Mouse (Mus musculus): ENCODE data around the gene Duox1.

The Duox1 gene

DNA sequence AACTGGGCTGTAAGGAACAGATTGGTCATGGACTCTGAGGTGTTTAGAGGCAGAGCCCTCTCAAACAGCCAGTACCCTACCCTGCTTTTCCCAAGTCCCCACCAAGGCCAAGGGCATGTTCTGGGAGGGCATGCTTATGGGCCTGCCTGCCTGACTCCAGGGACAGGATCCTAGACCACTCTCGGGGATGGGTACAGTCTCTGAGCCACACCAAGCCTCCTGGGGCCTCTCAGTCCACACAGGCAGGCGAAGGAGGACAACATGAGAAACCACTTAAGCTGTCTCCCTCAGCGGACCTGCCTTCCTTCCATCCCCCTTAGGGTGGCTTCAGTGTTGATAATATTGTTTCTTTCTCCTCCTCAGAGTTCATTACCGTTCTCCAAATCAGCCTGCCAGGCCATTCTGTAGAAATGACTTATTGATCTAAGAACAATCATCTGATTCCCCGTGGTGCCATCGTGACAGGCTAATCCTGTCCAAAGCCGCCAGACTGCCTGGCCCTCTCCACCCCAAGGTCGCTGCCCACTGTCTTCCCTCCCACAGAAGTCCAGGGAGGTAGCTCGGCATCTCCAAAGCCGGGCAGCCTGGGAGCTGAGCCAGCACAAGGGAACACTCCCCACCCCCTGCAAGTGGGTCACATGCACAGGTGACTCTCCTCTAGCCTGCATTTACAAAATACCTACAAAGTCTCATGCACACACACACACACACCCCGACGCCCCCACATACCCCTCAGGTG is 38.9 kb downstream of the Duox1 start:
- DNase-seq (ENCODE audit: inconsistent age in 2 of 2, low spot score in 1 of 2): no peak

DNA sequence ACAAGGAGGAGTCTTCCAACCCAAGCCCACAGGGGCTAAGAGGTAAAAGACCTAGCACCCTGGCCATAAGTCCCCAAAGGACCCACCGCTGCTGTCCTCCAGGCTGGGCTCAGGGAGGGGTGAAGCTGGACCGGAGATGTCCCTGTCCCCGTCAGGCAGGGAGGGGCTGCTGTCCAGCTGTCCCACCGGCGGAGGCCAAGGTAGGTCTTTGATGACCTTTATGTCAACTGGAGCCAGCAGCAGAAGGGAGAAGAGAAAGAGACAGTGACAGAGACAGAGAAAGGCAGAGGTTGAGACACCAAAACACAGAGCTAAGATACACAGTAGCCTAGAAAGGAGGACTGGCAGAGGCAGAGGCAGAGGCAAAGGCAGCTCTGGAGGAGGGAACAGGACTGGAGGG is 39.9 kb downstream of the Duox1 start:
- no peak for DNase-seq (ENCODE audit: inconsistent age in 2 of 2, low spot score in 1 of 2)

DNA sequence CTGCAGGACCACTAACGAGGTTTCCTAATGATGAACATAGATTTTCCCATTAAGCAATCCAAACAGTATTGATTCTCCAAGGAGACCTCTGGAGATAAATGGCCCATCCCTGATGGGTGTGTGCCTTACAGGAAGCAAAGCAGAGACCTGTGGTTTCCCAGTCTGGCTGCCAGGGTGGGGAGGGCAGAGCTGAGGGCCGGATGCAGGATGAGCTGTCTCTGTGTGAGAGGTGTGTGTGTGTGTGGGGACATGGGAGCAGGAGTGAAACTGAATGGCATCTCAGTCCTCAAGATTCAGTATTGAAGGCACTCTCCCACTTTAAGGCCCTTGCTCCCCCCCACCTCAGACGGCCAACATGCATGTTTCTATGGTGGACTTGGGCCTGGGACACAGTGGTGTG is 40.7 kb downstream of the Duox1 start:
- DNase-seq (ENCODE audit: inconsistent age in 2 of 2, low spot score in 1 of 2): no peak

DNA sequence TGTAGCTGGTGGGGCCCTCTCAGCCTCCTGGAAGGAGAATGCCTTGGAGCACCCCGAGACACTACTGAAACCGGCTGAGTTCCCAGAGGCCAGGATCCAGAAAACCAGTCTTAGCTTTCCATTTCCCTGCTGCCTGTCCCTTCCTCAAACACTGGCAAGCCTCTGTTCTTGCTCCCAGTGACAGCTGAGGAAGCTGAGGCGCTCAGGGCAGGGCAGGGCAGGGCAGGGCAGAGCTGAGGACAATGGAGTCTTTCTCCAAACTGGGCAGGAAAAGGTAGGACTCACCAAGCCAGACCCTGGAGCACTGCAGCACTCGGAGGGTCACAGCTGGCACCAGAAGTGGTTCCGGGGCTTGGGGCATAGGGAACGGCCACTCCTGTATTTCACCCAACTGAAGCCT is 44.8 kb downstream of the Duox1 start:
- DNase-seq (ENCODE audit: inconsistent age in 2 of 2, low spot score in 1 of 2): no peak

DNA sequence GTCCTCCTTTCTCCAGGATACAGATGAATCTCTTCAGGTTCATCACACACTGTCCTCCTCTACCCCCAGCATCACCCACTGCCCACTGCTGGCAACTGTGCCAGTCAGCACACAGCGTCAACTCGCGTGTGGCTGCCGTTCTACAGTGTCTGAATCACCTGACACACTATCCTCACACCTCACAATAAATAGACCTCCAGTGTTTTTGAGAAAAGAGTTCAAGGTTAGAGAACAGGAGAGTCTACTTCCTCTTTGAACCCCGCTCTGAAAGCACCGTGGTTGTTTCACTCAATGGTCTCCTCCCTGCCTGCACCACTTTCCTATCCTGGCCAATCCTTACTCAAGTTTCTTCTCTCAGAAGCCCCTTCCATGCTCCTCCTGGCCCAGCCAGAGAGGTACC is 45.7 kb downstream of the Duox1 start:
- DNase-seq (ENCODE audit: inconsistent age in 2 of 2, low spot score in 1 of 2): no peak

DNA sequence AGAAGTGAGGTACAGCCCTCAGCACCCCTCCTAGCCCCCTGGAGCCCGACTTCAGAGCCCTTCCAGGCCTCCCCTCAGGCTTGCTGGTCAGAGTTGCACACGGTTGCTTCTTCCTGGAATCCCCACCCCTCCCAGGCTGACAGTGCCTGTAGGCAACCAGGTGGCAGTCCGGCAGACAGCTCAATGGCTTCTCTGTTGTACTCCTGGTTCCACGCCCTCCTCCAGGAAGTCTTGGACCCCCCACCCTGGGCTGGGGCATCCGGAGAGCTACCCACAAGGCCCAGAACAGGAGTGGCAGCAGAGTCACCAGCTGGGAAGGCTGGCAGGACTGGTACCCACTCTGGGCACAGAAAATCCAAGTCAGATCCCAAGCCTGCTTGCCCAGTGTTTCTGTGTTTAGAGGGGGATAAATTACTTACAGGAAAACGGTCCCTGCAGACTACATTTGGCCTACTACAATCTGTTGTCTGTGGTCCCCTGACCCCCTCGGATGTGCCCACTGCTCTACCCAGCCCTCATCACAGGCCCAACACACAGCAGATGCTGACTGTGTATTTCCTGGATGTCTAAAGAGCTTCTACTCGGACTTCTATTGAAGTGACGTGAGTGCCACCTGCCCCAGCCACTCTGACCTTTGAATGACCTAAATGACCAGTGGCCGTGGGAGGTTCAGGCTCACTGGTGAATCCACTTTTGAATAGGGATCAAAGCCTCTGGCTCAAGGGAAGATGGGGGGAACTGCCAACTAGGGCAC is 46.6 kb downstream of the Duox1 start:
- no peak for DNase-seq (ENCODE audit: inconsistent age in 2 of 2, low spot score in 1 of 2)

DNA sequence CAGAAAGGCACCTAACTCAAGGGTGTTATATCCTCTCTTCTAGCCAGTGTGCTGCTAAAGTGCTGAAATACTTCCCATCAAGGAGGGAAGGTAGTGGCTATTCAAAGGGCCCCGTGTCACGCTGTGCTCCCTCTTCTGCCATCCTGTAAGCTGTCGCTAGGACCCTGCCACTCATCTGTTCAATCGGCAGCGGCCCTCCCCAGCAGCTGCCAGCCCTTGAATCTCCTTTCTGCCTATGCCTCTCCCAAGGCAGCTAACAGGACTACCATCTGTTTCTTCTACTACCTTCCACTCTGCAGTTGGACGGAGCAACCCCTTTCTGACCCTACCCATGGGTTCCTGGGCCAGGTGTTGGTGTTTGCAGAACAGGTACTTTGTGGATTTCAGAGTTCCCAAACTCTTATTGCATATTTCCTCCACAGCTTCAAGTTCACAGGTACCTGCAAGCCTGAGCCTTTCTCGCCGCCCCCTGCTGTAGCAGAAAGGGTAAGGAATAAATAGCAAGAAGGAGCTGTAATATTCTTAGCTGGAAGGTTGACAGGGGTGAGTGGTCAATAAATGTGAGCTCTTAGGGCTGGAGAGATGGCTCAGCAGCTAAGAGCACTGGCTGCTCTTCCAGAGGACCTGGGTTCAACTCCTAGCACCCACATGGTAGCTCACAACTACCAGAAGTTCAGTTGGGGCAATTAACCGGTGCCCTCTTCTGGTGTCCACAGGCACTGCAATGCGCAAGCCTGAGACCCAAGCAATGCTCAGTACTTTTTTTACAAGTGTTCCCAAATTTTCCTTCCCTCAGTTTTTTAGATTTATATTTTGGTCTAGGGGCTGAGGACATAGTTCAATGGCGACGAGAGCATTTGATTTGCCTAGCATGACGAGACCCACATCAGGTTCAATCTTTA is 47.4 kb downstream of the Duox1 start:
- no peak for DNase-seq (ENCODE audit: inconsistent age in 2 of 2, low spot score in 1 of 2)

DNA sequence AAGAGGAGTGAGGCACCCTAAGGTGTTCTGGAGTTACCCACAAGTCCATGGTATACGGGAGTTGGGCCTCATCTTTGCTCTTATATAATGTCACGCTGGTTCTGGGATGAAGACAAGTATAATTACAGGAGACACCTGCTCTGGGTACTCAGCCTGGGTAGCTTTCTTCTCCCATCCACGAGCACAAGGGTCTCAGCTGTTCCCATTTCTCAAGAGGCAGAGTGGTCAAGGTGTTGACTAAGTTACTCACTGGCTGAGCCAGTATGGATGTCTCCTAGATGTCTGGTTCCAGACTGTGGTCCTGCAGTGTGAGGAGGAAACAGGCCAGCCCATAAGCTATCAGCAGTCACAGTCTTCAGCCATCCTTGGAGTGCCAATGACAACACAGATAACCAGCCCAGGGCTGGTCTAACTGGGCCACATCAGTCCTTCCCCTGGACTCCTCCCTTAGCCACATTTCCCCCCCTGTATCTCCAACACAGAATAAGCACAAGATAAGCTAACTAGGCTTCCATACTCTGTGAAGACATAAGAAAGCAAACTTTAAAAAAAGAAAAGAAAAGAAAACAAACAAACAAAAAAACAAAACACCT is 49.0 kb downstream of the Duox1 start:
- no peak for DNase-seq (ENCODE audit: inconsistent age in 2 of 2, low spot score in 1 of 2)

DNA sequence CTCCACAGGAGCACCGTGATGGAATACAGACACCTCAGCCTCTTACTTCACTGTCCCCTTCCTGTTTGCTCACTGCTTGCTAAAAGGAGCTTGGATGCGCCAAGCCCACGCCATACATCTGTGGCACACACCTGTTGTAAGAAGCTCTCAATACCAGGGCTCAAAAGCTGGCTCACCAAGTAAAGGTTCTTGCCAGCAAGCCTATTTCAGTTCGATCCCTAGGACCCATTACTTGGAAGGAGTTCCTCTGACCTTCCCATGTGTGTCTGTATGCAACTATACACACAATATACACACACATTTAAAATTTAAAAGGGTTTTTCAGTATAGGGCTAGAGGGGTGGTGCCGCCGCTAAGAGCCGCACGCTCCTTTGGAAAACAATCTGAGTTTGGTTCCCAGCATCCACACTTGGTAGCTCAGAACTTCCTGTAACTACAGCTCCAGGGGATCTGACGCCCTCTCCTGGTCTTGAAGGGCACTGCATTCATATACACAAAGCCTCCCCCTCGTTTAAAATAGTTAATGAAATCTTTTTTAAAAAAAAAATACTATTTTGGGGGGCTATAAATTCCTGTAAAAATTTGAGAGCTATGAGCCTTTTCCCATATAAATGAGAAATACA is 49.9 kb downstream of the Duox1 start:
- DNase-seq (ENCODE audit: inconsistent age in 2 of 2, low spot score in 1 of 2): no peak

DNA sequence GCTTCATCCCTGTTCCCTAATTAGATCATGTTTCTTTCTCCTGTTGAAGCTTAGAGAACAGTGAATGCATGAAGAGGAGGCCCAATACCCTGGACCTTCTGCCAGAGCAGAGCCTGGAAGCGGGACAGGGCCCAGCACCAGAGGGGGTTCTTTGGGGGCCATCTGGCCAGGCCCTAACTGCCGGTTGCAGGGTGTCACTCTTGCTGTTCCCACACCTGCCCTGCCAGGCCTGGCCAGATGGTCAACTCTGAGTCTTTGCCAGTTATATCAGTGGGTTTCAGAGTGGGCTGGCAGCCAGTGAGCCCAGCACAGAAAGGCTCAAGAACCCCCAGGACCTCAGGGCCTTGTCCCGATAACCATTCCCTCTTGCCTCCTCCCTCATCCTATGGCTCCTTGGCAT is 50.6 kb downstream of the Duox1 start:
- DNase-seq (ENCODE audit: inconsistent age in 2 of 2, low spot score in 1 of 2): no peak

DNA sequence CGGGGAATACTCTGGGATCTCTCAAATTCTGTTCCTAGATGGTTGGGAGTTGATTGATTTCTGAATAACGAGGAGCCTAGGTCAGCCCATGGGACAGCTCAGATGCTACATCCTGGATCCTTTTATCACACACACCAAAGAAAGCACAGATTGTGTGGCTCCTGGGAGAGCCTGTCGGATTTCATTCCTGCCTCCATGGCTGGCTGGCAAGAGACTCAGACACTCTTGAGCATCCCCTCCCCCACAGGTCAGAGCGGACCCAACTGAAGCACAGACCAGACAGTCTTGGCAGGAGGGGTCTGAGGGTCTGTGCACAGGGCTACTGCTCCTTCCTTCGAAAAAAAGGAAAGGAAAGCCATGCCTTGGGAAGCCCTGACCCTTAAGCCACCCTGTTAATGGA is 51.2 kb downstream of the Duox1 start:
- DNase-seq (ENCODE audit: inconsistent age in 2 of 2, low spot score in 1 of 2): no peak

DNA sequence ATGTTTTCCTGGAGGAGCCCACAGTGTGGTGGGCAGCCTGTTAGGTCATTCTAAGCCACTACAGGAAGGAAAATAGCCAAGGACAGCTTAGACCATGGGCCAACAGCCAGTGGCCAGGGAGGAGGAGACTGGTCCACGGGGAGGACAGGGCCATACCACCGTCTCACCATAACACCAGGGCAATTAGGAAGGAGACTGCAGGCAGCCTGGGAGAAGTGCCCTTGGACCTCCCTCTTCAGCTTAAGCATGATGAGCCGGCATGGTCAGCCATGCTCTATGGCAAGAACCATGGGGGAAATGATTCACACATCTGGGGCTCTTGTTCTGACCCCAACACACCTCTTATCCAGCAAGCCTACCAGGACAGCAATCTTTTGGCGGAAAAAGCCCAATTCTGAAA is 51.7 kb downstream of the Duox1 start:
- peak in 1 of 2 experiments; percentile 53 for DNase-seq (ENCODE audit: inconsistent age in 2 of 2, low spot score in 1 of 2)

DNA sequence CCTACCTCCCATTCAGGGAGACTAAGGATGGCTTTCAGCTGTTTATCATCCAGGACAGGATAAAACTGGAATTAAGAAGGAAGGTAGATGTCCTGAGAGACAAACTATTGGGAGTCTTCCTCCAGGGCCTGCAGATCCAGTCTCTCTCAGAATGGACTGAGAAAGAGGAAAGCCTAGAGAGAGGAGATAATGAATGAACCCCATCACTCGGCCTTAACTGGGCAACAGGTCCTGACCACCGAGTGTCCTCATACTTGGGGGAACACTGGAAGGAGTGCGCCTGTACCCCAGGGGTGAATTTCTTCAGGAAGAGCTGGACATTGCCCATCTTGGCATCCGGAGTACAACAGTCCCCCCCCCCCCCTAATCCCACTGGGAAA is 52.2 kb downstream of the Duox1 start:
- no peak for DNase-seq (ENCODE audit: inconsistent age in 2 of 2, low spot score in 1 of 2)

DNA sequence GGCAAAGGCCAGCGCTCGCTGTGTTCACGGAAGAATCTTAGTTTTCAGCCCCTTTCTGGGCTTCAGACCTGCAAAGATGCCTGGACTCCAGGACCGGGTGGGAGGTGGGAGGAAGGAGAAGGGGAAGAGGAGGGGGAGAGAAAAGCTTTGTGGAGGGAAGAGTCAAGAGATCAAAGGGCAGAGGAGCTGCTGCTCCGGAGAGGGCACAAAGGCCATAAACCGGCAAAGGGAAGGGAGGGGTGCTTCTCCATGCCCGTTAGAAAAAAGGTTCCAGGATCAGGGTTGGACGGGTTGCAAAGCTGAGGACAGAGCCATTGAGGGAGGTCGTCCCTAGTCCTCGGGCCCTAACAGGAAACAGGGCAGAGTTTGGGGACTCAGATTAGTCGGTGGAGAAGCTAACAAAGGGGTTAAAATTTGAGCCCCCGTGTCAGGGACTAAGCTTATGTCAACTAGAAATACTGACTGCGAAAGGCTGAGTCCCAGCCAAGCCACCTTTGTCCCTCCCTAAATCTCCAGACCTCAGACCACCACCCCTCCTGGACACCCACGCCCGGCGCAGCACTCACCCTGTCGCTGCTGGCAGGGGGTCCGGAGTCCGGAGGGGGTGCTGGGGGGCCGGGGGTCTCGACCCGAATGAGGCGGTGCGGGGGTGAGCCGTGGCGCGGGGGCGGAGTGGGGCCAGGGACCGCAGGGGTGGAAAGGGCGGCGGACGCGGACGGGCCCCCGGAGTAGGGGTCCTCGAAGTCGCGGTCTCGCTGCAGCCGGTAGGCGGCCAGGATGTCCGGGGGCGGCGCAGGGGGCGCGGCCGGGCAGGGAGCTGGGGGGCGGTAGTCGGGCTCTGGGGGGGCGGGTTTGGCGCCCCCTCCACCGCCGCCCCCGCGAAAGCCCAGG is 52.9 kb downstream of the Duox1 start:
- DNase-seq (ENCODE audit: inconsistent age in 2 of 2, low spot score in 1 of 2): peak in 1 of 2 experiments; percentile 68

DNA sequence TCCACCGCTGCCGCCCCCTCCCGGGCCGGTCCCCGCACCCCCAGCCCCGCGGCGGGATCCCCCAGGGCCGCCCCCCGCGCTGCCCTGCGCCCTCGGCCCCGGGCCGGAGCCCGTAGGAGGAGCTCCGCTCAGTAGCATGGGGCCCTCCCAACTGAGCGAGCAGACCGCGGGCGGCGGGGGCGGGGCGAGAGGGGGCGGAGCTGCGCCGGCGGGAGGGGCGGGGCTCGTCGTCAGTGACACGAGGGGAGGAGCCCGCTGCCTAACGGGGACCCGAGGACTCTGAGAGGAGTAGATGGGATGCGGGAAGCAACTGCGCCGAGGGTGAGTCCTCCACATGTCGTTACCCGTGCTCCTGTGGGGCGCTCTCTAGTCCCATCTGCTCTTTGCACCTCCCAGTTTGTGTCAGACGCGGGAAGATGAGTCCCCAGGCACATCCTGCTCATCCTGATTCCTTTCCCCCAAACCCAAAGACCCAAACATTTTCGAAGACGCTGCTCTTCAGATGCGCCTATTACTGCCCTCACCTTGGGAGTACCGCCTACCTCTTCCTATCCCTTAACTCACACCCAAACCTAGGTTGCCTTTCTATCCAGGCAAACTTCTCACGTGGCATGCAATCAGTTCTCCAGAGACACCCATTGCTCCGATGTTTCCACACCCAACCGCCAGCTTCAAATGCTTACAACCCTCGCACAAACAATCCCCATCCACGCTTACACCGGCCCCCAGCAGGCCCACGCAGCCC is 53.7 kb downstream of the Duox1 start, which contains the start of gene Shf:
TSS of gene Shf (minus strand) at position 168 of the 745 bp plus-strand sequence.
- DNase-seq (ENCODE audit: inconsistent age in 2 of 2, low spot score in 1 of 2): peak; percentile 91 to 98

DNA sequence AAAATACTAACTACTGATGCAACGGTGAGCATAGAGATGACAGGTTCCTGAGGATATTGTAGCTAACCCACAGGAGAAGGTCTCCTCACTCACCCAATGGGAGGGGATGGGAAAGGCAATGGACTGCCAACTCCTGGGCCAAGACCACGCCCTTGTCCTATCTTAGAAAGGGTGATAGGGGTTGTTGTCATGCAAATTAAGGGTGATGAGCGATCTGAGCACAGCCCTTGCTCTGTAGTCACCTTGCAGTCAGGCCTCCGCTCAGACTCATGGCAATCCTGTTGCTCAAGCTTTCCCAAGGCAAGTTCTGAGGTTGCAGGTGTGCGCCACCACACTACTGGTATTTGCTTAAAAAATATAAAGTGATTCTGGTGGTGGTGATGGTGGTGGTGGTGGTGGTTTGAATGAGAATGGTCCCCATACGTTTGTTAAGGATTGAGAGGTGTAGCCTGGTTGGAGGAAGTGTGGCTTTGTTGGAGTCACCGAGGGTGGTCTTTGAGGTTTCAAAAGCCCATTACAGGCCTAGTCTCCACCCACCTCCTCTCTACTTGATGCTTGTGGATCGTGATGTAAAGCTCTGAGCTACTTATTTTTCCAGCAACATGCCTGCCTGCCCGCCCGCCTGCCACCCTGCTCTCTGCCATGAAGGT is 54.8 kb downstream of the Duox1 start:
- DNase-seq (ENCODE audit: inconsistent age in 2 of 2, low spot score in 1 of 2): no peak

DNA sequence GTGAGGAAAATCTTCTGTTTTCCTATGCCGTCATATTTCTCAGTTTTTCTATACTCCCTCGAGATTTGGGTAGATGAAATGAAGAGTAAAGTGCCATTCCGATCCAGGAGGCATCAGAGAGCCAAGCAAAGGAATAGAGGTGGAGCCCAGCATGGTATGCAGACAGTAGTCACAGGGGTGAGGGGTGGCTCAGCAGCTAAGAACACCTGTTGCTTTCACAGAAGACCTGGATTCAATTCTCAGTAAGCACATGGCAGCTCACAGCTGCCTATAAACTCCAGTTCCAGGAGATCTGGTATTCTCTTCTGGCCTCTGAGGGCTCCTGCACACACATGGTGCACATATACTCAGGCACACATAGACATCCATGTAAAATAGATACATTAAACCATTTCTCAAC is 56.6 kb downstream of the Duox1 start:
- DNase-seq (ENCODE audit: inconsistent age in 2 of 2, low spot score in 1 of 2): no peak

DNA sequence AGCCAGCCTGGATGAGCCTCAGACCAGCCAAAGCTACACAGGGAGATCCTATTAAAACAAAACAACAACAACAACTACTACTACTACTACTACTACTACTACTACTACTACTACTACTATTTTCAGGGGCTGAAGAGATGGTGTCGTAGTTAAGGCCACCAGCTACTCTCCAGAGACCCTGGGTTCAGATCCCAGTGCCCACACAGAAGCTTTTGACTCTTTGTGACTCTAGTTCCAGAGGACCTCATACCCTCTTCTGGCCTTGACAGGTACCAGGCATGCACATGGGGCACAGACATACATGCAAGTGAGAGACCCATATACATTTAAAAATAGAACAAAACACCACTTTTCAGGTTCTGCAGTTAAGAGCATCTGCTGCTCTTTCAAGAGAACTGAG is 57.1 kb downstream of the Duox1 start:
- DNase-seq (ENCODE audit: inconsistent age in 2 of 2, low spot score in 1 of 2): no peak

DNA sequence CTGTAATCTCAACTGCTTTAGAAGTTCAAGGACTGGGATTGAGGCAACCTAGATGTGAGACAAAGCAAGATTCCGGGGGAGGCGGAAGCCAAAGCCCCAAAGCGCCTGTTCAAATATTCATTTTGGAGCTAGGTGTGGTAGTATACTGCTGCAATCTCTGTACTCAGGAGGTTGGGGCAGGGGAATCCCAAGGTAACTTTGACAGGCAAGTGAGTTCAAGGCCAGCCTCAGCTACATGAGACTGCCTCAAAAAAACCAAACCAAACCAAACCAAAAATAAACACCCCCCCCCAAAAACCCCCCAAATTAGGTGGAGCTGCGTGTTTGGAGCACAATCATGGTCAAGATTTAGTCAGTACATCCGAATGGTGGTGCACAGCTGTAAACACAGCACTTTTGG is 58.5 kb downstream of the Duox1 start:
- DNase-seq (ENCODE audit: inconsistent age in 2 of 2, low spot score in 1 of 2): no peak
